Mouse (Mus musculus): ENCODE results near the gene Cxcl2.

- TF ChIP-seq CTCF (IDR thresholded peaks at IDR 0.05; ENCODE audit: low read depth) (no peak), EP300 (IDR thresholded peaks at IDR 0.05; ENCODE audit: low read depth) (no peak)
These were observed 45.8 kb downstream of the Cxcl2 start for GRCm38 (mm10) chr5:90949499-90949898.

All from liver, embryonic 14.5 days (tissue).